Mouse (Mus musculus): ENCODE results near the gene Ropn1l. TPM values are rescaled to one million over a fixed set of nuclear protein-coding genes. Genes with fewer than 3 reads are reported as not detected.

Ropn1l gene
- polyA plus RNA-seq, 1 experiment from 2014 or later, result 2.0 TPM

- H3K36me3 ChIP-seq (ENCODE audit: control insufficient read depth, insufficient read depth, low read length), result no peaks in the 10 kb centered on the region
- no peak overlapping the region for H3K27ac ChIP-seq (ENCODE audit: low read length)
- H3K9me3 ChIP-seq (replicated peaks; ENCODE audit: control insufficient read depth, low read length, poor library complexity, severe bottlenecking), result no peaks in the 10 kb centered on the region
- H3K9ac ChIP-seq (ENCODE audit: low read depth, low read length), result no peak overlapping the region
- ATAC-seq, result no peak
- H3K4me1 ChIP-seq (ENCODE audit: control insufficient read depth, insufficient read depth, low read length), result peaks cover 5% of the 10 kb centered on the region; the same call in 1 of the 2 replicates
- H3K27me3 ChIP-seq (ENCODE audit: control insufficient read depth, insufficient read depth, low read depth, low read length), result no peaks in the 10 kb centered on the region
- H3K4me2 ChIP-seq (ENCODE audit: low read length), result no peak overlapping the region
- H3K4me3 ChIP-seq (ENCODE audit: low read depth, low read length), result no peak overlapping the region
- 90% methylated on average over 8 of the region's 8 CpGs for WGBS
Observed at GRCm38 (mm10) chr15:31431847-31432246, 21.7 kb downstream of the Ropn1l start.

GRCm38 (mm10) chr15:31430014-31430413, 23.5 kb downstream of the Ropn1l start:
- Histone ChIP-seq H3K27me3 (ENCODE audit: control insufficient read depth, insufficient read depth, low read depth, low read length) (no peaks in the 10 kb centered on the region), H3K36me3 (ENCODE audit: control insufficient read depth, insufficient read depth, low read length) (no peaks in the 10 kb centered on the region), H3K9ac (ENCODE audit: low read depth, low read length) (no peak overlapping the region), H3K27ac (ENCODE audit: low read length) (no peak overlapping the region), H3K4me3 (ENCODE audit: low read depth, low read length) (no peak overlapping the region), H3K4me1 (ENCODE audit: control insufficient read depth, insufficient read depth, low read length) (peaks cover 5% of the 10 kb centered on the region; the same call in 1 of the 2 replicates), H3K4me2 (ENCODE audit: low read length) (no peak overlapping the region), H3K9me3 (replicated peaks; ENCODE audit: control insufficient read depth, low read length, poor library complexity, severe bottlenecking) (no peaks in the 10 kb centered on the region)
- no peak for ATAC-seq
- WGBS, result 70% methylated on average over 2 of the region's 2 CpGs

GRCm38 (mm10) chr15:31429429-31429828, 24.1 kb downstream of the Ropn1l start:
- Histone ChIP-seq H3K9ac (ENCODE audit: low read depth, low read length) (no peak overlapping the region), H3K27ac (ENCODE audit: low read length) (no peak overlapping the region), H3K36me3 (ENCODE audit: control insufficient read depth, insufficient read depth, low read length) (no peaks in the 10 kb centered on the region), H3K4me3 (ENCODE audit: low read depth, low read length) (no peak overlapping the region), H3K9me3 (replicated peaks; ENCODE audit: control insufficient read depth, low read length, poor library complexity, severe bottlenecking) (no peaks in the 10 kb centered on the region), H3K27me3 (ENCODE audit: control insufficient read depth, insufficient read depth, low read depth, low read length) (no peaks in the 10 kb centered on the region), H3K4me1 (ENCODE audit: control insufficient read depth, insufficient read depth, low read length) (peaks cover 5% of the 10 kb centered on the region; the same call in 1 of the 2 replicates), H3K4me2 (ENCODE audit: low read length) (no peak overlapping the region)
- ATAC-seq, result peak; percentile 71; the same call in 1 of the 2 replicates
- WGBS, result 40% methylated on average over 7 of the region's 7 CpGs

DNA sequence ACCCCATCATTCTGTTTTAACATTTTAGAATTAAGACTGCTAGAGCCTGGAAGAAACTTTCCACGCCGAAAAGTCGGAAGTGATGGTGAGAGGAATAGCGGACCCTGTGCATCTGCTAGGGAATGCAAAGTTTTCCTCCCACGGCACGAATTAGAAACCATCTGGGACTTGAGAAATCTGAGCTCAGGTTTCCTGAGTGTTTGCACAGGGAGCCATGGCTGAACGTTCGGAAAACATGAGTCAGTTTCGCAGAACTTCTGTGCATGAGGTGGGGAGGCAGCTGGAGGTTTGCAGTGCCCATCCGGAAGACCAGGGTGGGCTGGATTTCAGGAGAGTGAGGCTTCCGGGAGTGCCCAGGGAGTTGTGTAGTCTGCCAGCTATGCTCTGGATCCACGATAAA, 25.0 kb downstream of the Ropn1l start:
- Histone ChIP-seq H3K4me3 (ENCODE audit: low read depth, low read length) (no peak overlapping the region), H3K9ac (ENCODE audit: low read depth, low read length) (no peak overlapping the region), H3K4me1 (ENCODE audit: control insufficient read depth, insufficient read depth, low read length) (peaks cover 5% of the 10 kb centered on the region; the same call in 1 of the 2 replicates), H3K36me3 (ENCODE audit: control insufficient read depth, insufficient read depth, low read length) (no peaks in the 10 kb centered on the region), H3K4me2 (ENCODE audit: low read length) (no peak overlapping the region), H3K9me3 (replicated peaks; ENCODE audit: control insufficient read depth, low read length, poor library complexity, severe bottlenecking) (no peaks in the 10 kb centered on the region), H3K27ac (ENCODE audit: low read length) (no peak overlapping the region), H3K27me3 (ENCODE audit: control insufficient read depth, insufficient read depth, low read depth, low read length) (no peaks in the 10 kb centered on the region)
- 85% methylated on average over 12 of the region's 12 CpGs for WGBS
- no peak for ATAC-seq

DNA sequence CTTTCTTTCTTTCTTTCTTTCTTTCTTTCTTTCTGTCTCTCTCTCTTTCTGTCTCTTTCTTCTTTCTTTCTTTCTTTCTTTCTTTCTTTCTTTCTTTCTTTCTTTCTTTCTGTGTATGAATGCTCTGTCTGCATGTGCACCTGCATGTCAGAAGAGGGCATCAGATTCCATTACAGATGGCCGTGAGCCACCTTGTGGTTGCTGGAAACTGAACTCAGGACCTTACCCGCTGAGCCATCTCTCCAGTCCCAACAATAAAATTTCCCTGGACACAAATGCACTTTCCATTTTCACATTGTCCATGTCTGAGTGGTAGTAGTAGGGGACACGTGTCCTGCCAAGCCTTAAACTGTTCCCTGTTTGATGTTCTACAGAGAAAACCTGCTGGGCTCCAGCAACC, 26.1 kb downstream of the Ropn1l start:
- H3K4me3 ChIP-seq (ENCODE audit: low read depth, low read length), result no peak overlapping the region
- H3K9me3 ChIP-seq (replicated peaks; ENCODE audit: control insufficient read depth, low read length, poor library complexity, severe bottlenecking), result no peaks in the 10 kb centered on the region
- H3K4me2 ChIP-seq (ENCODE audit: low read length), result no peak overlapping the region
- ATAC-seq, result no peak
- H3K36me3 ChIP-seq (ENCODE audit: control insufficient read depth, insufficient read depth, low read length), result no peaks in the 10 kb centered on the region
- H3K4me1 ChIP-seq (ENCODE audit: control insufficient read depth, insufficient read depth, low read length), result peaks cover 5% of the 10 kb centered on the region; the same call in 1 of the 2 replicates
- H3K27ac ChIP-seq (ENCODE audit: low read length), result no peak overlapping the region
- no peaks in the 10 kb centered on the region for H3K27me3 ChIP-seq (ENCODE audit: control insufficient read depth, insufficient read depth, low read depth, low read length)
- H3K9ac ChIP-seq (ENCODE audit: low read depth, low read length), result no peak overlapping the region
- WGBS, result 57% methylated on average over 3 of the region's 3 CpGs

- Histone ChIP-seq H3K27ac (ENCODE audit: low read length) (no peak overlapping the region), H3K4me2 (ENCODE audit: low read length) (no peak overlapping the region), H3K9ac (ENCODE audit: low read depth, low read length) (no peak overlapping the region), H3K36me3 (ENCODE audit: control insufficient read depth, insufficient read depth, low read length) (no peaks in the 10 kb centered on the region), H3K27me3 (ENCODE audit: control insufficient read depth, insufficient read depth, low read depth, low read length) (no peaks in the 10 kb centered on the region), H3K9me3 (replicated peaks; ENCODE audit: control insufficient read depth, low read length, poor library complexity, severe bottlenecking) (no peaks in the 10 kb centered on the region), H3K4me3 (ENCODE audit: low read depth, low read length) (no peak overlapping the region), H3K4me1 (ENCODE audit: control insufficient read depth, insufficient read depth, low read length) (peaks cover 5% of the 10 kb centered on the region; the same call in 1 of the 2 replicates)
- ATAC-seq, result no peak
- 59% methylated on average over 8 of the region's 8 CpGs for WGBS
Observed at GRCm38 (mm10) chr15:31426066-31426706, 27.4 kb downstream of the Ropn1l start.

- Histone ChIP-seq H3K4me3 (ENCODE audit: low read depth, low read length) (no peak overlapping the region), H3K4me1 (ENCODE audit: control insufficient read depth, insufficient read depth, low read length) (peaks cover 3% of the 10 kb centered on the region; the same call in 1 of the 2 replicates), H3K9ac (ENCODE audit: low read depth, low read length) (no peak overlapping the region), H3K36me3 (ENCODE audit: control insufficient read depth, insufficient read depth, low read length) (no peaks in the 10 kb centered on the region), H3K9me3 (replicated peaks; ENCODE audit: control insufficient read depth, low read length, poor library complexity, severe bottlenecking) (no peaks in the 10 kb centered on the region), H3K4me2 (ENCODE audit: low read length) (no peak overlapping the region), H3K27me3 (ENCODE audit: control insufficient read depth, insufficient read depth, low read depth, low read length) (no peaks in the 10 kb centered on the region), H3K27ac (ENCODE audit: low read length) (no peak overlapping the region)
- whole genome bisulfite sequencing, result 76% methylated on average over 7 of the region's 7 CpGs
- no peak for ATAC-seq
Observed at GRCm38 (mm10) chr15:31422649-31423369, 30.7 kb downstream of the Ropn1l start.

GRCm38 (mm10) chr15:31419037-31419436, 34.5 kb downstream of the Ropn1l start:
- Histone ChIP-seq H3K9ac (ENCODE audit: low read depth, low read length) (no peak overlapping the region), H3K36me3 (ENCODE audit: control insufficient read depth, insufficient read depth, low read length) (no peaks in the 10 kb centered on the region), H3K27me3 (ENCODE audit: control insufficient read depth, insufficient read depth, low read depth, low read length) (no peaks in the 10 kb centered on the region), H3K4me3 (ENCODE audit: low read depth, low read length) (no peak overlapping the region), H3K27ac (ENCODE audit: low read length) (no peak overlapping the region; the same call in 1 of the 2 replicates), H3K9me3 (replicated peaks; ENCODE audit: control insufficient read depth, low read length, poor library complexity, severe bottlenecking) (no peaks in the 10 kb centered on the region), H3K4me2 (ENCODE audit: low read length) (peak overlapping the region; percentile 19), H3K4me1 (ENCODE audit: control insufficient read depth, insufficient read depth, low read length) (peaks cover 3% of the 10 kb centered on the region; the same call in 1 of the 2 replicates)
- no peak for ATAC-seq
- 44% methylated on average over 9 of the region's 9 CpGs for WGBS

DNA sequence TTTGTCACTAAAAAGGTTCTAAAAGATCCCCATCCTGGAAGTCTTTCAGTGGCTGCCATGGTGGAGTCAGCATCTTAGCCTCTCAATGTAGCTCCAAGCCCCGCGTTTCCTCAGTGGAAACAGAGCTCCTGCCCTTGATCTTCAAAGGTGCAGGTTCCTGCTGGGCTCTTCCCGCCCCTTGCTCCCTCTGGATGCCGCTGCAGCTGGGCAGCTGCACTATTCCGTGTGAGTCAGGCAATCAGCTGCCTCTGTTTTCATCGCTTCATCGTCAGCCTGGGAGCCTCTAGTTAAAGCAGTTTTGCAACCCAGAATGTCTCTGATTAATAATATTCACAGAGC, 34.9 kb downstream of the Ropn1l start:
- 13% methylated on average over 7 of the region's 7 CpGs for WGBS
- no peaks in the 10 kb centered on the region for H3K27me3 ChIP-seq (ENCODE audit: control insufficient read depth, insufficient read depth, low read depth, low read length)
- H3K36me3 ChIP-seq (ENCODE audit: control insufficient read depth, insufficient read depth, low read length), result no peaks in the 10 kb centered on the region
- no peaks in the 10 kb centered on the region for H3K9me3 ChIP-seq (replicated peaks; ENCODE audit: control insufficient read depth, low read length, poor library complexity, severe bottlenecking)
- peak; percentile 64; the same call in 1 of the 2 replicates for ATAC-seq
- peak overlapping the region; percentile 19 for H3K4me2 ChIP-seq (ENCODE audit: low read length)
- H3K27ac ChIP-seq (ENCODE audit: low read length), result peak overlapping the region; percentile 49; the same call in 1 of the 2 replicates
- no peak overlapping the region for H3K4me3 ChIP-seq (ENCODE audit: low read depth, low read length)
- no peak overlapping the region for H3K9ac ChIP-seq (ENCODE audit: low read depth, low read length)
- H3K4me1 ChIP-seq (ENCODE audit: control insufficient read depth, insufficient read depth, low read length), result peaks cover 3% of the 10 kb centered on the region; the same call in 1 of the 2 replicates
